Mouse (Mus musculus) forebrain, embryonic 11.5 days (tissue): ENCODE results near the gene Tada2a. TPM values are rescaled to one million over a fixed set of nuclear protein-coding genes. Genes with fewer than 3 reads are reported as not detected.

Experiments
- polyA plus RNA-seq: library from polyadenylated mRNA; unstranded; fragments of >200 nt; fragmentation: Nextera tagmentation; extraction: Ambion mirVana; gene quantifications from 2 replicates; pipeline ENCODE4 v1.2.1, GENCODE M21; 2014

Tada2a gene
- polyA plus RNA-seq, 1 experiment from 2014 or later, result 41.7 TPM

Other genes starting within 250 kb of the Tada2a start
- 48.3 and 52.7 TPM in 2 replicates for gene Ddx52, start 187.5 kb downstream of the Tada2a start, polyA plus RNA-seq
- 20.7 and 20.8 TPM in 2 replicates for gene Synrg, start 165.2 kb downstream of the Tada2a start, polyA plus RNA-seq
- gene Dusp14, start 60.3 kb downstream of the Tada2a start, polyA plus RNA-seq, result 12.8 and 17.8 TPM in 2 replicates
- 32.1 and 37.2 TPM in 2 replicates for gene Acaca, start 72 bp upstream of the Tada2a start, polyA plus RNA-seq
- not detected in 2 replicates for gene Gm11437, start 37.9 kb upstream of the Tada2a start, polyA plus RNA-seq